In genomic region chr6:78505745-78506144, GRCm38 (mm10) we compare ENCODE assay signal across 31 mouse cellular contexts. TPM values are rescaled to one million over a fixed set of nuclear protein-coding genes. Genes with fewer than 3 reads are reported as not detected.
DNase-seq lines count a peak whose midpoint lies in the region; ATAC-seq and TF ChIP-seq lines count a peak whose summit lies in the region.
"Had no signal": no experiment of that assay in that cellular context is flagged by ENCODE, and none has a peak within 500 bp of the region (broad histone marks: within the 10 kb centered on the region; RNA-seq: fewer than 3 reads in every experiment).

No protein-coding gene starts in this region.

- WGBS in forebrain, postnatal 0 days: 67% methylated on average over 3 of the region's 3 CpGs
- WGBS in forebrain, embryonic 13.5 days: 70% methylated on average over 3 of the region's 3 CpGs
- 56% methylated on average over 3 of the region's 3 CpGs for WGBS in heart, embryonic 11.5 days (ENCODE audit: insufficient replicate concordance)

- TF ChIP-seq CTCF in forebrain, postnatal 0 days (IDR thresholded peaks at IDR 0.05; ENCODE audit: low read depth): 0 out of 2 replicates have a peak, but pooled peaks have one; percentile 15

- no peak overlapping the region for H3K4me2 ChIP-seq in forebrain, postnatal 0 days (ENCODE audit: low read depth)
- no peak overlapping the region for H3K4me2 ChIP-seq in forebrain, embryonic 13.5 days
- no peak overlapping the region for H3K4me2 ChIP-seq in heart, embryonic 11.5 days
- H3K4me2 ChIP-seq: hindbrain, embryonic 12.5 days; hindbrain, embryonic 15.5 days had no signal

- no peak for DNase-seq in forebrain, postnatal 0 days
- DNase-seq in lung, postnatal 36 days: peak; percentile 12
- DNase-seq in lung, postnatal 25 days (ENCODE audit: low spot score): no peak
- peak; percentile 6 for DNase-seq in R1 (ENCODE audit: low read depth, low spot score)
- DNase-seq in liver: no peak
- DNase-seq: adrenal gland, adult 2 months; adrenal gland, postnatal 14 days; cerebellum, adult 11-12 months; cerebellum, adult 8-10 months; cerebellum, postnatal 10 days; cerebellum, postnatal 36 days; gastrocnemius, postnatal 10 days; gastrocnemius, postnatal 36 days; heart, adult 2 months had no signal

- H3K9ac ChIP-seq in forebrain, postnatal 0 days: no peak overlapping the region
- H3K9ac ChIP-seq in forebrain, embryonic 13.5 days: no peak overlapping the region
- H3K9ac ChIP-seq in heart, embryonic 11.5 days (ENCODE audit: low read depth, low read length): no peak overlapping the region
- H3K9ac ChIP-seq: hindbrain, embryonic 12.5 days; hindbrain, embryonic 15.5 days had no signal

- H3K9me3 ChIP-seq in forebrain, postnatal 0 days (ENCODE audit: low read length): no peaks in the 10 kb centered on the region
- no peaks in the 10 kb centered on the region for H3K9me3 ChIP-seq in forebrain, embryonic 13.5 days (replicated peaks)
- no peaks in the 10 kb centered on the region for H3K9me3 ChIP-seq in heart, embryonic 11.5 days (replicated peaks; ENCODE audit: control insufficient read depth, low read length)
- H3K9me3 ChIP-seq: forebrain, embryonic 10.5 days; heart, embryonic 10.5 days; hindbrain, embryonic 12.5 days; hindbrain, embryonic 15.5 days had no signal

- H3K4me1 ChIP-seq in forebrain, postnatal 0 days (ENCODE audit: insufficient read depth): no peaks in the 10 kb centered on the region
- no peaks in the 10 kb centered on the region for H3K4me1 ChIP-seq in forebrain, embryonic 13.5 days
- H3K4me1 ChIP-seq in heart, embryonic 11.5 days (ENCODE audit: control insufficient read depth, insufficient read depth, low read length): no peaks in the 10 kb centered on the region
- H3K4me1 ChIP-seq: forebrain, embryonic 10.5 days; heart, embryonic 10.5 days; hindbrain, embryonic 12.5 days; hindbrain, embryonic 15.5 days had no signal

- no peak for ATAC-seq in forebrain, postnatal 0 days
- no peak for ATAC-seq in forebrain, embryonic 13.5 days
- ATAC-seq in heart, embryonic 11.5 days (replicated peaks; ENCODE audit: insufficient number of reproducible peaks, low FRiP score, low TSS enrichment): no peak
- ATAC-seq: forebrain, embryonic 14.5 days; Patski had no signal

- H3K27ac ChIP-seq in forebrain, postnatal 0 days (ENCODE audit: low read depth, low read length): no peak overlapping the region
- H3K27ac ChIP-seq in forebrain, embryonic 13.5 days: no peak overlapping the region
- H3K27ac ChIP-seq in heart, embryonic 11.5 days (ENCODE audit: low read depth, low read length): no peak overlapping the region
- H3K27ac ChIP-seq: forebrain, embryonic 10.5 days; heart, adult 2 months; heart, embryonic 10.5 days; hindbrain, embryonic 12.5 days; hindbrain, embryonic 15.5 days had no signal

- H3K27me3 ChIP-seq in forebrain, postnatal 0 days (ENCODE audit: insufficient read depth, low read length): no peaks in the 10 kb centered on the region
- no peaks in the 10 kb centered on the region for H3K27me3 ChIP-seq in forebrain, embryonic 13.5 days
- H3K27me3 ChIP-seq in heart, embryonic 11.5 days (ENCODE audit: control insufficient read depth, insufficient read depth, low read length): no peaks in the 10 kb centered on the region
- H3K27me3 ChIP-seq: hindbrain, embryonic 12.5 days; hindbrain, embryonic 15.5 days; Patski had no signal

- H3K36me3 ChIP-seq in forebrain, postnatal 0 days (ENCODE audit: insufficient read depth): no peaks in the 10 kb centered on the region
- H3K36me3 ChIP-seq in forebrain, embryonic 13.5 days (ENCODE audit: poor library complexity, severe bottlenecking): no peaks in the 10 kb centered on the region
- H3K36me3 ChIP-seq in heart, embryonic 11.5 days (ENCODE audit: control insufficient read depth, insufficient read depth, low read length): no peaks in the 10 kb centered on the region
- H3K36me3 ChIP-seq: forebrain, embryonic 10.5 days; G1E; heart, embryonic 10.5 days; hindbrain, embryonic 12.5 days; hindbrain, embryonic 15.5 days had no signal

- H3K4me3 ChIP-seq in forebrain, postnatal 0 days (ENCODE audit: low read depth, low read length): no peak overlapping the region
- no peak overlapping the region for H3K4me3 ChIP-seq in forebrain, embryonic 13.5 days
- H3K4me3 ChIP-seq in heart, embryonic 11.5 days (ENCODE audit: low read depth, low read length): no peak overlapping the region
- H3K4me3 ChIP-seq: forebrain, embryonic 10.5 days; heart, adult 2 months; heart, embryonic 10.5 days; hindbrain, embryonic 12.5 days; hindbrain, embryonic 15.5 days had no signal

RNA-seq across cellular contexts. Expression of gene Reg3g, which starts 37.1 kb away (rescaled TPM):
- not detected in 2 replicates for total RNA-seq in forebrain, postnatal 0 days (2014; rRNA removed)
- polyA plus RNA-seq in forebrain, postnatal 0 days (2015; fragmentation: Nextera tagmentation; extraction: Ambion mirVana): not detected in 2 replicates
- polyA plus RNA-seq in forebrain, embryonic 13.5 days (2015; fragmentation: Nextera tagmentation; extraction: Ambion mirVana): not detected in 2 replicates
- polyA plus RNA-seq in heart, embryonic 11.5 days (2014; fragmentation: Nextera tagmentation; extraction: Ambion mirVana): not detected in 2 replicates
- total RNA-seq: adrenal gland, adult 2 months; adrenal gland, postnatal 14 days; adrenal gland, postnatal 4 days; G1E; gastrocnemius, adult 18-20 months; gastrocnemius, postnatal 10 days; gastrocnemius, postnatal 36 days; granulocyte monocyte progenitor cell, adult 5-6 weeks; heart, adult 2 months; heart, postnatal 25 days; hematopoietic stem cell, adult 5-6 weeks had no signal
- polyA plus RNA-seq: adrenal gland, adult 2 months; embryonic facial prominence, embryonic 11.5 days; forebrain, embryonic 10.5 days; forebrain, embryonic 14.5 days; G1E; heart, embryonic 10.5 days; heart, embryonic 14.5 days; hindbrain, embryonic 12.5 days; hindbrain, embryonic 15.5 days; intestine, embryonic 14.5 days; Patski had no signal

Comparison
In these comparisons a context has a peak if more than half of its experiments do, and no peak if none do; other contexts are left out.
1. DNase-seq: peak in lung, postnatal 36 days (single experiment) and R1 (single experiment); none in forebrain, postnatal 0 days (single experiment), lung, postnatal 25 days (single experiment) and liver (single experiment).